Mouse (Mus musculus) left cerebral cortex, adult 2 months (tissue): ENCODE results near the gene Csnk2a1. TPM values are rescaled to one million over a fixed set of nuclear protein-coding genes. Genes with fewer than 3 reads are reported as not detected.
"Not testable (repeated sequence)": the region's sequence is repeated elsewhere in the genome, so short reads cannot be mapped to it uniquely, and the experiment has no call there.

ENCODE experiments used
- DNase-seq, 2 experiments: peaks; one replicate each; pipeline ENCODE4 v3.0.0; 2021 to 2022; ENCODE audit warnings: low spot score in 2 of 2, mixed read lengths in 1 of 2; ENCODE audit errors: extremely low spot score in 1 of 2
- H3K27ac ChIP-seq: fragments of 200-600 bp; 2 replicates; pipeline ENCODE4 v1.8.1; 2022
- H3K4me3 ChIP-seq: fragments of 200-600 bp; 2 replicates; pipeline ENCODE4 v1.8.1; 2022
- CTCF ChIP-seq: fragments of 200-600 bp; IDR thresholded peaks from 2 replicates; pipeline ENCODE4 v1.8.1; 2022; ENCODE audit warnings: antibody characterized with exemption, mild to moderate bottlenecking, moderate library complexity
- intact Hi-C: fragments of 180-260 bp; cut with DNase I; formaldehyde crosslinking; loops from one replicate; pipeline ENCODE4 v1.15.1; 2025
- total RNA-seq, 2 experiments: library from RNA; stranded (reverse); gene quantifications; 2 replicates each; pipeline ENCODE4 v1.2.3; 2021

The Csnk2a1 gene
- total RNA-seq, 2 experiments from 2014 or later, result 98.0 to 104 TPM

GRCm38 (mm10) chr2:152250511-152250910, 23.9 kb downstream of the Csnk2a1 start:
- Histone ChIP-seq H3K4me3 (no peak overlapping the region), H3K27ac (no peak overlapping the region)
- no peak for DNase-seq
- no peak for TF ChIP-seq CTCF
- intact Hi-C loops, result no loop called here

DNA sequence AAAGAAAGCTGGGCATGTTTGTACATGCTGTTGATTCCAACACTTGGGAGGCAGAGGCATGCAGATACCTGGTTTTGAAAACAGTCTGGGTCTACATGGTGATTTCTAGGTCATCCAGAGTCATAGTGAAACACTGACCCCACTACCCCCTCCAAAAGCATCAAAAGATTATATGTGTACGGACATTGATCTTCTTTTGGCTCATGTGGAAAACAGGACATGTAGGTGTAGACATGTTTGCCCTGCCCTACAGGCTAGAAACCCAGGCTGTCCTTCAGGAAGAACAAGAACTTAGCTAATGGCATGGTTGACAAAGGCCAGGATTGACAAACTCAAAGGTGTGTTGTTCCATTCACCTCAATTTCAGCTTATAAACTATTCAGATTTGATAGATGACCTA, 33.1 kb downstream of the Csnk2a1 start:
- no peak for TF ChIP-seq CTCF
- intact Hi-C loops, result no loop called here
- no peak overlapping the region for H3K27ac ChIP-seq
- H3K4me3 ChIP-seq, result no peak overlapping the region
- no peak for DNase-seq

GRCm38 (mm10) chr2:152273639-152274038, 47.0 kb downstream of the Csnk2a1 start:
- intact Hi-C loops, result no loop called here
- no peak overlapping the region for H3K4me3 ChIP-seq
- TF ChIP-seq CTCF, result peak; percentile 37

GRCm38 (mm10) chr2:152281407-152281806, 54.8 kb downstream of the Csnk2a1 start:
- no peak for TF ChIP-seq CTCF
- DNase-seq, result no peak
- H3K27ac ChIP-seq, result no peak overlapping the region
- no peak overlapping the region for H3K4me3 ChIP-seq
- intact Hi-C loops, result no loop called here

More at GRCm38 (mm10) chr2:152273639-152274038, 47.0 kb downstream of the Csnk2a1 start:
- no peak for DNase-seq
- no peak overlapping the region for H3K27ac ChIP-seq

GRCm38 (mm10) chr2:152287560-152287959, 60.9 kb downstream of the Csnk2a1 start:
- intact Hi-C loops, result loop anchor here (5.0 kb wide), 1 partner anchor 175 kb away; no protein-coding TSS in a partner anchor
- TF ChIP-seq CTCF, result no peak
- H3K4me3 ChIP-seq, result no peak overlapping the region
- no peak overlapping the region for H3K27ac ChIP-seq
- DNase-seq, result no peak

DNA sequence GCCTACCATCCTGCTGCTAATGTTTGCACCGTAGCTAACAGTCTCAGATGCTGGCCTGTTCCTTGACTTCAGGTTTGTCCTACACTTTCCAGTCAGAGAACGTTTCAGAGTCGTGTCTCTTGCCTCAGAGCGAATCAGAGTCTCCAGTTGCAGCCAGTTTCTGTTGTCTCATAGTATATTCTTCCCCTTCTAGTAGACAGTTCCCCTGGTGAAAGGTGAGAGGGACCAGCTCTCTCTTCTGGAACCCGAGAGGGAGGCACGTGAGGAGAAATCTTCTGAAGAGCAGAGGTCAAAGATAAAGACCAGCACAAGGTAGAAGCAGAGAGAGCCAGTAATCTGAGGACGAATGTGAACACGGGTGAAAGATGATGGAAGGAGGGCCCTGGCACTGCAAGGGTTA, 61.4 kb downstream of the Csnk2a1 start:
- Histone ChIP-seq H3K4me3 (no peak overlapping the region), H3K27ac (no peak overlapping the region)
- intact Hi-C loops, result loop anchor here (5.0 kb wide), 1 partner anchor 176 kb away; no protein-coding TSS in a partner anchor
- no peak for DNase-seq
- TF ChIP-seq CTCF, result no peak

DNA sequence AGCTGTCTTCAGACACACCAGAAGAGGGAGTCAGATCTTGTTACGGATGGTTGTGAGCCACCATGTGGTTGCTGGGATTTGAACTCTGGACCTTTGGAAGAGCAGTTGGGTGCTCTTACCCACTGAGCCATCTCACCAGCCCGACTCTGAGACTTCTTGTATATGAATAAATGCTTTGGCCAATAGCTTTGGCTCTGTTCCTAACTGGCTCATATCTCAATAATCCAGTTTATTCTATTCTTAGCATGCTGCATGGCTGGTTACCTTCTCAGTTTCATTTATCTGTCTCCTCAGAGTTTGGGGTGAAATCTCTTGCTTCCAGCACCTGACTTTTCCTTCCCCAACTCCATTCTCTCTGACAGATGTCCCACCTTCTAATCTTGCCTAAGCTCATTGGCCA, 63.0 kb downstream of the Csnk2a1 start:
- intact Hi-C loops, result loop anchor here (5.0 kb wide), 1 partner anchor 177 kb away; no protein-coding TSS in a partner anchor
- H3K4me3 ChIP-seq, H3K27ac ChIP-seq, DNase-seq: not testable (repeated sequence)

GRCm38 (mm10) chr2:152292475-152292874, 65.8 kb downstream of the Csnk2a1 start:
- intact Hi-C loops, result no loop called here
- Histone ChIP-seq H3K27ac (no peak overlapping the region), H3K4me3 (no peak overlapping the region)
- TF ChIP-seq CTCF, result no peak
- DNase-seq, result no peak

GRCm38 (mm10) chr2:152293179-152293726, 66.6 kb downstream of the Csnk2a1 start:
- intact Hi-C loops, result no loop called here
- peak overlapping the region; percentile 92 for H3K27ac ChIP-seq
- H3K4me3 ChIP-seq, result peak overlapping the region; percentile 87
- no peak for DNase-seq
- TF ChIP-seq CTCF, result no peak

GRCm38 (mm10) chr2:152293727-152294475, 67.3 kb downstream of the Csnk2a1 start, which contains the start of gene Tbc1d20:
Gene Tbc1d20, plus strand, starts transcription at chr2:152293828.
- TF ChIP-seq CTCF, result no peak
- peak; percentile 89 to 92 for DNase-seq
- Histone ChIP-seq H3K27ac (peak within 1 kb of the TSS; percentile 92), H3K4me3 (peak within 1 kb of the TSS; percentile 87)
- intact Hi-C loops, result no loop called here

DNA sequence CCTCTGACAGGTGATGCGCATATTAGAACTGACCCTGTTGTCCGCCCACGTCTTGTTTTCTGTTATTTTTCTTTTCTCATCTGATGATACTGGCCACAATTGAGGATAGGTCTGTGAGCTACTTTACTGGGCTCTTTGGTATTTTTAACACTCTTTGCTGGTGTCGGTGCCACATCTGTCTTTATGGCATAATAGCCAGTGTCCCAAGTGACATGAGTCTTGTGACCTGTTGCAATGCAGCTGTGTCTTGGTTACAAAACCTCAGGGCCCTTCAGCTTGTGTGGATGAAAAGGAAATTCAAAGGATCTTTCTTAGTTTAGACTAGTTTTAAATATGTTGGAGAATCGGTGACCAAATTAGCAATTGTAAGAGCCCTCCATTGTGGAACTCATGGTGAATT, 67.9 kb downstream of the Csnk2a1 start:
- intact Hi-C loops, result no loop called here
- no peak overlapping the region; the same call in 1 of the 2 replicates for H3K27ac ChIP-seq
- peak overlapping the region; percentile 87 for H3K4me3 ChIP-seq
- DNase-seq, result no peak
- TF ChIP-seq CTCF, result no peak

GRCm38 (mm10) chr2:152302862-152303261, 76.2 kb downstream of the Csnk2a1 start:
- Histone ChIP-seq H3K27ac (no peak overlapping the region), H3K4me3 (no peak overlapping the region)
- TF ChIP-seq CTCF, result no peak
- intact Hi-C loops, result no loop called here
- peak in 1 of 2 experiments; percentile 21 for DNase-seq

- H3K4me3 ChIP-seq, result no peak overlapping the region
- H3K27ac ChIP-seq, result no peak overlapping the region
- intact Hi-C loops, result no loop called here
- DNase-seq, result no peak
- no peak for TF ChIP-seq CTCF
These were observed 77.1 kb downstream of the Csnk2a1 start for GRCm38 (mm10) chr2:152303781-152304180.
